Mouse (Mus musculus) macrophage (primary cell): ENCODE data around the gene Prex1. TPM values are rescaled to one million over a fixed set of nuclear protein-coding genes. Genes with fewer than 3 reads are reported as not detected.

ENCODE experiments used
- H3K27ac ChIP-seq: fragments of 350-480 bp; formaldehyde crosslinking; 2 replicates; pipeline ENCODE4 v1.9.0; 2021
- H3K36me3 ChIP-seq: fragments of 350-480 bp; formaldehyde crosslinking; 2 replicates; pipeline ENCODE4 v1.9.0; 2021; ENCODE audit errors: inconsistent target
- H3K4me3 ChIP-seq: fragments of 350-480 bp; formaldehyde crosslinking; 2 replicates; pipeline ENCODE4 v1.9.0; 2021; ENCODE audit errors: inconsistent target
- H3K79me2 ChIP-seq: fragments of 350-480 bp; formaldehyde crosslinking; 2 replicates; pipeline ENCODE4 v1.9.0; 2021; ENCODE audit errors: inconsistent target
- WGBS: methylation state at CpG from one replicate; pipeline ENCODE4 v1.1.7; 2026; ENCODE audit warnings: inconsistent platforms; ENCODE audit not compliant: missing documents; 5-methylcytosine and 5-hydroxymethylcytosine counted together
- polyA plus RNA-seq: library from polyadenylated mRNA; stranded (reverse); fragments of 250-400 nt; gene quantifications from 3 replicates; pipeline ENCODE4 v1.2.4, GENCODE M21; 2018; ENCODE audit warnings: inconsistent platforms

The Prex1 gene
- polyA plus RNA-seq, 1 experiment from 2014 or later = 51.9 TPM

GRCm38 (mm10) chr2:166667790-166668695, 45.6 kb downstream of the Prex1 start:
- Histone ChIP-seq H3K79me2 (peaks cover 100% of the 10 kb centered on the region), H3K4me3 (no peak overlapping the region), H3K27ac (no peak overlapping the region), H3K36me3 (peaks cover 6% of the 10 kb centered on the region; the same call in 1 of the 2 replicates)
- 86% methylated on average over 22 of the region's 22 CpGs for WGBS

- Histone ChIP-seq H3K27ac (no peak overlapping the region), H3K36me3 (peaks cover 6% of the 10 kb centered on the region; the same call in 1 of the 2 replicates), H3K4me3 (no peak overlapping the region), H3K79me2 (peaks cover 100% of the 10 kb centered on the region)
- WGBS = 71% methylated on average over 13 of the region's 13 CpGs
Measured at GRCm38 (mm10) chr2:166666175-166666574, 47.5 kb downstream of the Prex1 start.

DNA sequence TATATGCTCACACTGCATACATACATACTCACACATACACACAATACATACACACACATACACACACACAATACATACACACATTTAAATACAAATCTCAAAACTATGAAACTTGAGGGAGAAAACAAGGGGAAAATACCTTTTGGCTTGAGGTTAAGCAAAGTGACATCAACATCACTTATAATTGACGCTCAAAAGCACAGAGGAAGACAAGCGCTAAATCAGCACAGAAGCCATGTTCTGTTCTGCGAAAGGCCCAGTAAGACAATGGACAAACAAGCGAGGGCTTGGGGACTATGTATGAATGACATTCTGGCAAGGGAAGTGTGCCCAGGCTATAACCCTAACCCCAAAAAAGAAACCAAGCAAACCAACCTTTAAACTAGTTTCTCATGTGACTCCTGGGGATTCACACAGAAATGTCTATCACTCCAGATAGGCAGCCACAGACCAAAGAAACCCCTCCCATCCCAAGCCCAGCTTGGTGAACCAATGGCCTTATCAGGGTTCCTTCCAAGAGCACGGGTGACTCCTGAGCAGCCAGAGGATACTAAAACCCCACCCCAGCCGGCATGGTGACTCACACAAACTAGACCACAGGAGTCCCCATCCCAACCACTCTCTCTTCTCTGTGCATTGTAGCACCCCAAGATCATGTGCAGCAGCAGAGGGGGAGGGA, 48.2 kb downstream of the Prex1 start:
- no peak overlapping the region for H3K27ac ChIP-seq
- 56% methylated on average over 6 of the region's 6 CpGs for WGBS
- H3K79me2 ChIP-seq = peaks cover 100% of the 10 kb centered on the region
- peaks cover 6% of the 10 kb centered on the region; the same call in 1 of the 2 replicates for H3K36me3 ChIP-seq
- H3K4me3 ChIP-seq = no peak overlapping the region

- Histone ChIP-seq H3K4me3 (no peak overlapping the region), H3K27ac (no peak overlapping the region), H3K79me2 (peaks cover 100% of the 10 kb centered on the region), H3K36me3 (peaks cover 6% of the 10 kb centered on the region; the same call in 1 of the 2 replicates)
- 96% methylated on average over 15 of the region's 15 CpGs for WGBS
Measured at GRCm38 (mm10) chr2:166664506-166664905, 49.1 kb downstream of the Prex1 start.

- peaks cover 6% of the 10 kb centered on the region; the same call in 1 of the 2 replicates for H3K36me3 ChIP-seq
- peaks cover 100% of the 10 kb centered on the region for H3K79me2 ChIP-seq
- no peak overlapping the region for H3K4me3 ChIP-seq
- 93% methylated on average over 9 of the region's 9 CpGs for WGBS
- no peak overlapping the region for H3K27ac ChIP-seq
Measured at GRCm38 (mm10) chr2:166663250-166663961, 50.2 kb downstream of the Prex1 start.

- Histone ChIP-seq H3K4me3 (no peak overlapping the region), H3K27ac (no peak overlapping the region), H3K36me3 (peaks cover 6% of the 10 kb centered on the region; the same call in 1 of the 2 replicates), H3K79me2 (peaks cover 100% of the 10 kb centered on the region)
- 42% methylated on average over 6 of the region's 6 CpGs for WGBS
Measured at GRCm38 (mm10) chr2:166662595-166663160, 51.0 kb downstream of the Prex1 start.

DNA sequence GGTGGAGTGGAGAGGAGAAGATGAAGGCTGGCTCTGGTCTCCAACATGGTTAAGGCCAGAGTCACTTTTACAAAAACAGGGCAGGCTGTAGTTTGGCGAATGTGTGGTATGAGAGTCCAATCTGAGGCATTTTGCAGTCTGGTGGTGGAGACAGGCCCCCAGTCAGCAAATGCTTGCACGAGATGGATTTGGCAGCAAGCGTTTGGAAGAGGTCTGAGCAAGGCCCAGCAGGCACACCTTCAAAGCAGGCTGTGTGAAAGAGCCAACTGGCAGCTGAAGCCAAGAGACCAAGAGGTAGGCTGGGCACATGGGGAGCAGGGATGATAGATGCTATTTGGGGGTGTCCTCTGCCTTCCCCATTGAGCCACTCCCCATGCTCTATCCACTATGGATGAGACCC, 51.7 kb downstream of the Prex1 start:
- no peak overlapping the region for H3K27ac ChIP-seq
- no peaks in the 10 kb centered on the region; the same call in 1 of the 2 replicates for H3K36me3 ChIP-seq
- peaks cover 100% of the 10 kb centered on the region for H3K79me2 ChIP-seq
- H3K4me3 ChIP-seq = no peak overlapping the region
- 96% methylated on average over 3 of the region's 3 CpGs for WGBS

- no peaks in the 10 kb centered on the region; the same call in 1 of the 2 replicates for H3K36me3 ChIP-seq
- H3K79me2 ChIP-seq = peaks cover 100% of the 10 kb centered on the region
- 91% methylated on average over 8 of the region's 12 CpGs for WGBS
- H3K27ac ChIP-seq = no peak overlapping the region
- no peak overlapping the region for H3K4me3 ChIP-seq
Measured at GRCm38 (mm10) chr2:166661498-166661897, 52.1 kb downstream of the Prex1 start.

DNA sequence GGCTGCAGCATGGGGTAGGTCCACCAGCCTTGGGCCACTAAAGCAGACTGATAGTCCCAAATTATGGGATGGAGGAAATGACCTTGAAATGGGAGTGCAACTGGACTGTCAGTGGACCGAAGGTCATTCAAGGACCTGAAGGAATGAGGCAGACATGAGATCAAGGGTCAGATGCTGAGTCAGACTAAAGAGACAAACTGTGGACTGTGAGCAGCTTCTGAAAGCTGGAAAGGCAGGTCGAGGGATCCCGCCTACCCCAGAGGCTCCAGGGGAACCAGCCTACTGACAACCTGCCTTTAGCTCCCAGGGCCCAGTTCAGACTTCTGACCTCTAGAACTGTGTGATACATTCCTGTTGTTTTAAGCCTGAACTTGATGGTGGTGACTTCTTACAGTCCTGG, 55.3 kb downstream of the Prex1 start:
- no peak overlapping the region for H3K27ac ChIP-seq
- no peak overlapping the region for H3K4me3 ChIP-seq
- H3K79me2 ChIP-seq = peaks cover 100% of the 10 kb centered on the region
- WGBS = 80% methylated on average over 3 of the region's 3 CpGs
- H3K36me3 ChIP-seq = no peaks in the 10 kb centered on the region

- 85% methylated on average over 7 of the region's 10 CpGs for WGBS
- H3K4me3 ChIP-seq = no peak overlapping the region
- 0 out of 2 replicates have a peak overlapping the region, but pooled peaks have one; percentile 17 for H3K27ac ChIP-seq
- peaks cover 100% of the 10 kb centered on the region for H3K79me2 ChIP-seq
- no peaks in the 10 kb centered on the region for H3K36me3 ChIP-seq
Measured at GRCm38 (mm10) chr2:166657451-166658011, 56.1 kb downstream of the Prex1 start.

DNA sequence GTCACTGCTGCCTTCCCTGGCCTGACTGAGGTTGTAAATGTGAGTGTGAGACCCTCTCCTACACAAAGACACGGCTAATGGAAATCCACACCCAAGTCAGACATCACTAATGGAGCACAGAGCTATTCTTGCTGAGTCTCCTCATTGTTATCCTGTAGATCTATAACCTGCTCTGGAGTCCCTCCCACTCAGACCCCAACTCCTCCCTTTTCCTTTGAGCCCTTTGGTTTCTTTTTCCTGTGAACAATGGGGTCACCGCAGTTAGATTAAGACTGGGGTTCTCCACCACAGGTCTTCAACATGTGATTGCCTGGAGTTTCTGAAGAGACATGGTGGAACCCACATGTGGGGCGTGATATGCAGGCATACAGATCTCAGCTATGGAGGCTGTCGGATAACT, 57.0 kb downstream of the Prex1 start:
- Histone ChIP-seq H3K79me2 (peaks cover 100% of the 10 kb centered on the region), H3K4me3 (no peak overlapping the region), H3K36me3 (no peaks in the 10 kb centered on the region), H3K27ac (peak overlapping the region; percentile 17; the same call in 1 of the 2 replicates)
- 26% methylated on average over 4 of the region's 4 CpGs for WGBS

GRCm38 (mm10) chr2:166655727-166656520, 57.7 kb downstream of the Prex1 start:
- no peaks in the 10 kb centered on the region for H3K36me3 ChIP-seq
- H3K79me2 ChIP-seq = peaks cover 100% of the 10 kb centered on the region
- no peak overlapping the region for H3K4me3 ChIP-seq
- H3K27ac ChIP-seq = peak overlapping the region; percentile 17; the same call in 1 of the 2 replicates
- WGBS = 33% methylated on average over 10 of the region's 11 CpGs

DNA sequence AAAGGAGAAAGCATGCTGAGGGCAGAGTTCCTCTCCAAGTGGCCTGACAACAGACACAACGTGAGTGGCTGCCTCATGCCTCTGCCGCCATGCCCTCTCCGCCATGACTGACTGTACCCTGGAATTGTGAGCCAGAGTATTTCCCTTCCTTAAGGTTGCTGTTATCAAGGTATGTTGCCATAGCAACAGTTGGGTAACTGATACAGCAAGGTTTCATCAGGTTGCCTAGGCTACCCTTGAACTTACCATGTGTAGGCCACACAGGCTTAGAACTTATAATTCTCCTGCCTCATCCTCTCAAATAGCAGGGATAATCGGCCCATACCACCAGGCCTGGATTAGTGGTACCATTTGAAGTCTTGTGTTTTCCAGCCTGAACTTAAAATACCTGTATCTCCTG, 58.3 kb downstream of the Prex1 start:
- Histone ChIP-seq H3K79me2 (peaks cover 100% of the 10 kb centered on the region), H3K36me3 (no peaks in the 10 kb centered on the region), H3K4me3 (no peak overlapping the region), H3K27ac (peak overlapping the region; percentile 2; the same call in 1 of the 2 replicates)
- 85% methylated on average over 4 of the region's 4 CpGs for WGBS
